Comparison of ENCODE assay signal across 33 mouse cellular contexts in genomic region chr5:142560261-142560660, GRCm38 (mm10). TPM values are rescaled to one million over a fixed set of nuclear protein-coding genes. Genes with fewer than 3 reads are reported as not detected.
"Had no signal": no experiment of that assay in that cellular context is flagged by ENCODE, and none has a peak within 500 bp of the region (broad histone marks: within the 10 kb centered on the region; RNA-seq: fewer than 3 reads in every experiment).

No protein-coding gene starts in this region.

- H3K36me3 ChIP-seq: limb, embryonic 10.5 days; limb, embryonic 12.5 days; limb, embryonic 13.5 days; limb, embryonic 15.5 days; liver, embryonic 12.5 days; liver, embryonic 13.5 days; liver, embryonic 15.5 days; lung, embryonic 15.5 days; midbrain, embryonic 10.5 days; midbrain, embryonic 12.5 days; midbrain, embryonic 13.5 days; midbrain, embryonic 15.5 days; neural tube, embryonic 12.5 days had no signal

- H3K4me1 ChIP-seq: limb, embryonic 10.5 days; limb, embryonic 12.5 days; limb, embryonic 13.5 days; limb, embryonic 15.5 days; liver, embryonic 12.5 days; liver, embryonic 13.5 days; liver, embryonic 15.5 days; lung, embryonic 15.5 days; midbrain, embryonic 10.5 days; midbrain, embryonic 12.5 days; midbrain, embryonic 13.5 days; midbrain, embryonic 15.5 days; neural tube, embryonic 12.5 days had no signal

- H3K27ac ChIP-seq: limb, embryonic 10.5 days; limb, embryonic 12.5 days; limb, embryonic 13.5 days; limb, embryonic 15.5 days; liver, embryonic 12.5 days; liver, embryonic 13.5 days; liver, embryonic 14.5 days; liver, embryonic 15.5 days; lung, embryonic 15.5 days; macrophage; midbrain, embryonic 10.5 days; midbrain, embryonic 12.5 days; midbrain, embryonic 13.5 days; midbrain, embryonic 15.5 days; neural tube, embryonic 12.5 days had no signal

- H3K27me3 ChIP-seq: limb, embryonic 12.5 days; limb, embryonic 13.5 days; limb, embryonic 15.5 days; liver, embryonic 12.5 days; liver, embryonic 13.5 days; liver, embryonic 15.5 days; lung, embryonic 15.5 days; midbrain, embryonic 12.5 days; midbrain, embryonic 13.5 days; midbrain, embryonic 15.5 days; neural tube, embryonic 12.5 days had no signal

- H3K9ac ChIP-seq: limb, embryonic 12.5 days; limb, embryonic 13.5 days; limb, embryonic 15.5 days; liver, embryonic 12.5 days; liver, embryonic 13.5 days; liver, embryonic 14.5 days; liver, embryonic 15.5 days; liver, postnatal 0 days; lung, embryonic 14.5 days; lung, embryonic 15.5 days; midbrain, embryonic 12.5 days; midbrain, embryonic 13.5 days; midbrain, embryonic 15.5 days; neural tube, embryonic 12.5 days had no signal

- H3K4me3 ChIP-seq: limb, embryonic 10.5 days; limb, embryonic 12.5 days; limb, embryonic 13.5 days; limb, embryonic 15.5 days; liver, embryonic 12.5 days; liver, embryonic 13.5 days; liver, embryonic 15.5 days; lung, embryonic 15.5 days; megakaryocyte, embryonic 14.5 days; midbrain, embryonic 10.5 days; midbrain, embryonic 12.5 days; midbrain, embryonic 13.5 days; midbrain, embryonic 15.5 days; myocyte; neural tube, embryonic 12.5 days had no signal

- H3K9me3 ChIP-seq: limb, embryonic 10.5 days; limb, embryonic 12.5 days; limb, embryonic 15.5 days; liver, embryonic 12.5 days; liver, embryonic 13.5 days; liver, embryonic 15.5 days; lung, embryonic 15.5 days; megakaryocyte, embryonic 14.5 days; midbrain, embryonic 10.5 days; midbrain, embryonic 12.5 days; midbrain, embryonic 13.5 days; midbrain, embryonic 15.5 days; neural tube, embryonic 12.5 days had no signal

- ATAC-seq: liver, embryonic 12.5 days; liver, postnatal 0 days; lung, postnatal 0 days; midbrain, embryonic 13.5 days; midbrain, embryonic 15.5 days had no signal

- H3K4me2 ChIP-seq: limb, embryonic 12.5 days; limb, embryonic 13.5 days; limb, embryonic 15.5 days; liver, embryonic 11.5 days; liver, embryonic 12.5 days; liver, embryonic 13.5 days; liver, embryonic 15.5 days; lung, embryonic 14.5 days; lung, embryonic 15.5 days; midbrain, embryonic 11.5 days; midbrain, embryonic 12.5 days; midbrain, embryonic 13.5 days; midbrain, embryonic 15.5 days; neural tube, embryonic 12.5 days had no signal

- DNase-seq: left cerebral cortex, postnatal 4 days; liver; liver, embryonic 13.5 days; liver, postnatal 0 days; lung, adult 18-20 months; lung, adult 2 months; lung, embryonic 14.5 days; lung, postnatal 10 days; lung, postnatal 14 days; lung, postnatal 36 days; lung, postnatal 4 days; midbrain, embryonic 14.5 days had no signal

RNA-seq across cellular contexts. Expression of gene Radil, which starts 9.4 kb away (rescaled TPM):
- polyA plus RNA-seq: liver, adult 2 months; liver, postnatal 0 days; macrophage had no signal

RNA-seq across cellular contexts. Expression of gene Papolb, which starts 30.4 kb away (rescaled TPM):
- polyA plus RNA-seq: liver, adult 2 months; liver, embryonic 13.5 days; liver, embryonic 14.5 days; liver, embryonic 15.5 days; liver, embryonic 16.5 days; liver, postnatal 0 days; macrophage had no signal

RNA-seq across cellular contexts. Expression of gene Mmd2, which starts 48.3 kb away (rescaled TPM):
- polyA plus RNA-seq: lung, postnatal 0 days; macrophage; myocyte had no signal
